Mouse (Mus musculus): ENCODE results near the gene Ndufaf7.

Ndufaf7 gene

GRCm38 (mm10) chr17:78964387-78964786 lies 27.5 kb downstream of the Ndufaf7 start:
- no peak for DNase-seq (ENCODE audit: extremely low spot score)

GRCm38 (mm10) chr17:78966092-78966883 lies 29.4 kb downstream of the Ndufaf7 start:
- DNase-seq (ENCODE audit: extremely low spot score), result no peak

- no peak for DNase-seq (ENCODE audit: extremely low spot score)
Observed at GRCm38 (mm10) chr17:78968500-78968899, 31.6 kb downstream of the Ndufaf7 start.

GRCm38 (mm10) chr17:78983166-78983565 lies 46.2 kb downstream of the Ndufaf7 start:
- DNase-seq (ENCODE audit: extremely low spot score), result no peak

DNA sequence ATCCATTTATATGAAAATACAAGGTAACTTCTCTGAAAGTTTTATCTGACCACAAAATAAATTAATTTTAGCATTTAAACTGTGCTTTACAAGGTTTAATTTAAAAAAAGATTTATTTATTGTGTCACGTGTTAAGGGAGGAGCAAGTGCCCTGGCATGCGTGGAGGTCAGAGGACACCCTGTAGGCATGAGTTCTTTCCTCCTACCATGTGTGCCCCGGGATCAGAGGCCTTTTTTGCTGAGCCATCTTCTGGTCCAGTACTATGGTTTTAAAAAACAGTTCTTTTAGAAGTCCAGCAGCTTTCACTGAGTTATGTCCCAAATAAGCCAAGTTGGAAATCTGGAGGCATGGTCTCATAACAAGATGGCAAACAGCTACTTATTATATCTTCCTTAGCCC lies 46.8 kb downstream of the Ndufaf7 start:
- DNase-seq (ENCODE audit: extremely low spot score), result no peak

- DNase-seq (ENCODE audit: extremely low spot score), result no peak
Observed at GRCm38 (mm10) chr17:78989015-78989414, 52.1 kb downstream of the Ndufaf7 start.

DNA sequence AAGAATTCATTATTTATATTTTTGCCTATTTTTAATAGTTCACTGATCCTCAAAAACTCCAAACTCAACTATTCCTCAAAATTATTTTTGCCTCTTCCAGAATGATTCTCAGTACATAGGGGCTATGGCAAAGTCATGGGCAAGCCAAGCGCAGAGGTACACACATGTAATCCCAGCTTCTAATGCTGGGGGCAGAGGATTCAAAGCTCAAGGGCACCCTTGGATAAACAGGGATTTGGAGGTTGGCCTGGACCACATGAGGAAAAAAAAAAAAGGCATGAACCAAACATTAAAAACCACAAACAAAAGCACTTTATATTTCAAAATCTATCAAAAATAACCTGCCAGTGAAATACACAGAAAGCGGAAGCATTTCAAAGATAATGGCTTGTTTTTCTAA lies 54.6 kb downstream of the Ndufaf7 start:
- no peak for DNase-seq (ENCODE audit: extremely low spot score)

DNA sequence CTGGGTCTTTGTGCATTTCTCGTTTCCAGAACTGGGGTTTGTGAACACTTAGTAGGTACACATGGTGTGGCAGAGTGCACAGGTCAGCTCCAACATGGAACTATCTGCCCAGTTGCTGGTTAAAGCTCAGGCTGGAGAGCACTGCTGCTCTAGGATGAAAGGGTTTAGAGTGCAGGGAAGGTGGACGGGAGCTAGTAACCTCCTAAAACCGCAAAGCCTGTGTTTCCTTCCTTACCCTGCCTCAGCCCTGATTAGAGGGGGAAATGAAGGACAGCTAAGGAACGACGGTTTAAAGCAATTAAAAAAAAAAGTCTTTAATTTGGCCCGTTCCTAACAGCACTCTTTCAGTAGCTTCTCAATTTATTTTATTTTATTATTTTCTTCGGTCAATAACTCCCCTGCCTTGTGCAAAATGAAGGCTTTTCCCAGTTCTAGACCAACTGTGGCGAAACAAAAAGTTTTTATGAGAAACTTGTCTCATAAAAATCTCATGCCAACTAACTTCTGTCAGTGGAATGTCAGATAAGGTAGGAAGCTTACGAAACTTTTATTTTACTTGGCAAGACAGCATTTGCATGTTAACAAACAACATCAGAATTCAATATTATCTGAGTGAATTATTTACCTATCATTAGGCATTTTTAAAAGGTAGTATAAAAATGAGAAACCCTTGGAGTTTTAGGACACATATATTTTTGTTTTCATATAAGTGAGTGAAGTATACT lies 55.5 kb downstream of the Ndufaf7 start:
- DNase-seq (ENCODE audit: extremely low spot score), result no peak

DNA sequence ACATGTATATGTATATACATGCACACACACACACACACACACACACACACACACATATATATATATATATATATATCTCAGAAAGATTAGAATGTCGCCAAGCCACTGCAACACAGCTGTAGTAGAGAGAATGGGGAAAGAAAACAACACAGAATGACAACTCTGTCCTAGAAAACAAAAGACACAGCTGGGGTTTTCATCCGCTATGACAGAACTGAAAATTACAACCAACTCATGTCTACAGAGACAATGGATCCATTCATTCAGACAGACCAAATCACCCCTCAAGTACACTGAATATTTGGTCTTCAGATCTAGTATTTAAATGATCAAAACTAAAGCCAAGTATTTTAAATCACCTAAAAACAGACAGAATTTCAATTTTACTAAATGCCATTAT lies 56.7 kb downstream of the Ndufaf7 start:
- DNase-seq (ENCODE audit: extremely low spot score), result no peak

- DNase-seq (ENCODE audit: extremely low spot score), result no peak
Observed at GRCm38 (mm10) chr17:78994382-78994781, 57.4 kb downstream of the Ndufaf7 start.

DNA sequence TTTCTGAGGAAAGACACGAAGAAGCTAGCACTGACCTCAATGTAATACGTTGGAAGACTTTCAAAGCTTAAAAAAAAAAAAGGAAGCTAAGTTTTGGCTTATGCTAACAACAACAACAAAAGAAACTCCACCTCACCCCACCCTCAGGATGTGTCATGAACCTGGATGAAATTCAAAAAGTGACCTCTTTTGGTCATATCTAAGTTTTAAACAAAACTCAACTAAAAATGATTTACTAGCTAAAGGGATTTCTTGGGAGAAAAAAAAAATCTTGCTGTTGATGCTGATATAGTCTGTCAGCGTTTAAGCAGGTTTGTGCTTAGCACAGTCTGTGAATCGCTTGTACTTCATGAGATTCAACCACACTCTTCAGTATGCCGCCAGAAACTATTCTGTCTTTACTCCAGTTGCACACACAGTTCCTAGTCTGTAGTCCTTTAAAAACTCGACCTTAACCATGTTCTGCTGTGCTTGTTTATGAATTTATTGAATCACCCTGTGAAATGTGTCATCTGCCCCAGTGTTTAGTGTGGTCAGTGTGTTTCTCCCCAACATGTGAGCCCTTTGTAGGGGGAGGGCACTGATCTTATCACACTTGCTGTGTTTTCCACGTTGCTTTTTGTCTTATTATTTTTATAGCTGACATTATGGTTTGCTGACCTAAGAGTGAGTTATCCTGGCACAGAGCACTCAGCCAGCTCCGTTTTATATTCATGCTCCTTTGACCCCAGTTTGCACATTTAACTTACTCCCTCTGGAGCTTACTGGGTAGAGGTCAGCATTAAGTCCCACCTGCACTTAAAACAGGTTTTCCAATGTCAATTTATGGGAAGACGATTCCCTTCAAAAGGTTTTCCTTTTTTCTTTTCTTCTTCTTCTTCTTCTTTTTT lies 58.2 kb downstream of the Ndufaf7 start:
- DNase-seq (ENCODE audit: extremely low spot score), result no peak
